Mouse (Mus musculus): ENCODE measurements around the gene Entpd8.

DNA sequence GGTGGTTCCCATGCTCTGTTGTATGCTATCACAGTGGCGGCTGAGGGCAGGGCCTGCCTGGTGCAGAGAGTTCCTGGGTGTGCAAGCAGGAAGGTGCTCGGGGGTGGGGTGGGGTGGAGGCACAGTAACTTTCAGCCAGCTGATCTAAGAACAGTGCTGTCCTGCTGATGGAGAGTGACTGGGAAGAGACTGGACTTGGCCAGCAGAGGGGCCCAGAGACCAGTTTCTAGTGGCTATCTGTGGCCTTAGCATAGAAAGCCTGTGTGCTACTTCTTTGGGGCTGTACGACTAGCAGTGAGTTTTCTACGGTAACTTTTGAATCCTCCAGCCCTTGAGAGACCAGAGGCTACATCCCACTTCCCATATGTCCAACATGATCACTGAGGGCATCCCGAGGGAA, 18.9 kb downstream of the Entpd8 start:
- peak; percentile 12 for TF ChIP-seq CTCF (IDR thresholded peaks at IDR 0.05; ENCODE audit: control insufficient read depth, insufficient read depth, insufficient read length)
- no peak for TF ChIP-seq MYOD1 (IDR thresholded peaks at IDR 0.05; ENCODE audit: control insufficient read depth, insufficient read length, low read depth)
